Mouse (Mus musculus): Measurements from ENCODE around the gene Cacna1b.

Gene Cacna1b

GRCm38 (mm10) chr2:24659150-24659775, 103.7 kb downstream of the Cacna1b start:
- intact Hi-C loops (cut with DNase I) = no loop called here

DNA sequence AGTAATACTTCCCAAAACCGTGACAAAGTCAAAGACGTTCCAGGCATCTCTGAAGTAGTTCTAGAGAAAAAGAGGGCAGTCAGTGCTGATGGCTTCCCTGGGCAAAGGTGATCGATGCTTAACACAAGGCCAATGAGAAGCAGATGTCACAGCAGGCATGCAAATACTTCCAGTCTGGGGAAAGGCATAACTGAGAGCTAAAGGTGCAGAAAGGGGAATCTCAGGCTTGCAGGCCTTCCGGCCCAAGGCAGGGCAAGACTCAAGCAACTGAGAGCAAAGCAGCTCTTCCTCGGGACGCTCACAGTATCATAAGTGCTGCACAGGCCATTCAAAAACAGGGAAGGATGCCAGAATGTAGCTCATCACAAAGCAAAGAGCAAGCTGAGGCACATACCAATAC, 114.4 kb downstream of the Cacna1b start:
- intact Hi-C loops (cut with DNase I) = no loop called here

- intact Hi-C loops (cut with DNase I) = no loop called here
These were observed 116.4 kb downstream of the Cacna1b start for GRCm38 (mm10) chr2:24646452-24647146.

DNA sequence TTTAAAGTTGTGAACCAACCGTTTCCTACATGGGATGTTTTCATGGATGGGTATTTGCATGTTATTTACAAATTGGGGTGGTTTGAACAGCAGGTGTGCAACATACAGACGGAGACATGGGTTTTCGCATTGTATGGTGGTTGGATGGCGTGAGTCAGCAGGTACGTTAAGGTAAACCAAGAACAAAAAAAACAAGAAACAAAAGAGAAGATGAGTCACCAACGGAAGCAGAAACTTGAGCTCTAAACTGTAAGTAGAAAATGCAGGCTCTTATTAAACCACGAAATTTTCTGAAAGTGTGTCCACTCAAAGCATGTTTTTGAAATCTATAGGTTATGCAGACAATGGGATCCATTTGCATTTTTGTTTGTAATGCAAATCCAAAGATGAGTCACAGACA, 120.1 kb downstream of the Cacna1b start:
- intact Hi-C loops (cut with DNase I) = no loop called here

DNA sequence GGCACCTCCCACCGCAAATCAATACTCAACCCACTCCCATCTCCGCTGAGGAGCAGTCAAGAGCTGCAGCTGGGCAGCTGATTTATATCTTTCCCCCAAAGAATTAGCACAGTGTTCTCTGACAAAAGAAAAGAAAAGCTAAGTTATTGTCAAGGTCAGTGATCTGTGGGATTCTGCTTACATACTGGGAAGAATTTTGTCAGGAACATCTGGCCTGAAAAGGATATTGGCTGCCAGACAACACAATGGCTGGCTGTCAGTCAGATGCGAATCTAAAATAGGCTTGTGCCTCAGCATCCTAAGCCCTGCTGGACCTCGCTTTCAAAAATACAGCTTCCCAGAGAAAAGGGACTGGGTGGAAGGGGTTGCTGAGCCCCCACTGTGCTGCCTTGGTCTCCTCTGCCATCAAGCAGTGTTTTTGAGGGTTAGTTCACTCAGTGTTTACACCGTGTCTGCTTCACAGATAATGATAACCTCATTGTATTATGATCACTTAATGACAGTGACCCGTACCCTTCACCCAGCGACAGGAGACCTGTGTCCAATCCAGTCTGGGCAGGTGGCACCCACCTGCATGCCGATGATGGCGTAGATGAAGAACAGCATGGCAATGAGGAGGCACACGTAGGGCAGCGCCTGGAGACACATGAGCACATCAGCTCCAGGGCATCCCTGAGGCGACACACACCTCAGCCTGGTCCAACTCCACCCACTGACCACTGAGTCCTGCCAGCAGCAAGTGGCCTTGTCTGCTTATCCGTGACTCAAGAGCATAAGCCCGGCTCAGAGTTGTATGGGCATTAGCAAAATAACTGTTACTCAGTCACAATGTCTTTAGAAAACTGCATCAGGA, 124.6 kb downstream of the Cacna1b start:
- intact Hi-C loops (cut with DNase I) = no loop called here

- intact Hi-C loops (cut with DNase I) = no loop called here
These were observed 129.3 kb downstream of the Cacna1b start for GRCm38 (mm10) chr2:24633645-24634044.

- intact Hi-C loops (cut with DNase I) = no loop called here
These were observed 145.8 kb downstream of the Cacna1b start for GRCm38 (mm10) chr2:24617141-24617540.

DNA sequence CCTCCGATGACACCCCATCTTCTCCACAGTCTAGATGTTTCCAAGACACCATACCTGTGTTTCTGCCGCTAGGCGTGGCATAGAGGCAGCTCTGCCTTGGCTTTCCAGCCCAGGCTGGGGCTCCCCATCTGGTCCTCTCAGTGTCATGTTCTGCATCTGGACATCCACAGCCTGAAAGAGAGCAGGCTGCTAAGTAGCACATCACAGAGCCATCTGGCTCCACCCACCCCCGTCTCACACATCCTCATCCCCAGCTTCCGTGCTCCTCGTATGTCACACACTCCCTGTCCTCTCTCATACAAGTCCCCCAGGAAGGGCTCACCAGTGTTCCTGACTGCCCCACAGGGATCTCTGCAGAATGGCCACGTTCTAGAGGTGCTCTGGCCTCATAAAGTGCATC, 153.2 kb downstream of the Cacna1b start:
- intact Hi-C loops (cut with DNase I) = no loop called here

DNA sequence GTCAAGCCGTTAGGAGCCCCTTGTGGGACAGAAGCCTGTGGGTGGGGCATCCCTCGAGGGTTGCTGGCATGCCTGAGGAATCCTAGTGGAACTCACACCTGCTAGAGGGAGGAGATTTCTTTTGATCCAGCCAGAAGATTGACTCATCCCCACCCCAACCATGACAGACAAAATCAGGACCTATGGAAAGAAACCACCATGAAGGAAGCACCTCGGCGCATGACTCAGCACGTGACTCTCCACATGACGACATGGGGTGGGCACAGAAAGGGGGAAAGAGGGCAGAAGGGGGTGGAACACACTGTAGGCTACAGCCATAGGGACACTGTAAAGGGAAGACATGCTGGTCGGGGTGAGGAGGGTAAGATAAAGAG, 154.2 kb downstream of the Cacna1b start:
- intact Hi-C loops (cut with DNase I) = no loop called here

- intact Hi-C loops (cut with DNase I) = loop anchor here (1.0 kb wide), 1 partner anchor 10 kb away; no protein-coding TSS in a partner anchor
These were observed 154.8 kb downstream of the Cacna1b start for GRCm38 (mm10) chr2:24607905-24608764.

- intact Hi-C loops (cut with DNase I) = no loop called here
These were observed 156.4 kb downstream of the Cacna1b start for GRCm38 (mm10) chr2:24606531-24606930.

DNA sequence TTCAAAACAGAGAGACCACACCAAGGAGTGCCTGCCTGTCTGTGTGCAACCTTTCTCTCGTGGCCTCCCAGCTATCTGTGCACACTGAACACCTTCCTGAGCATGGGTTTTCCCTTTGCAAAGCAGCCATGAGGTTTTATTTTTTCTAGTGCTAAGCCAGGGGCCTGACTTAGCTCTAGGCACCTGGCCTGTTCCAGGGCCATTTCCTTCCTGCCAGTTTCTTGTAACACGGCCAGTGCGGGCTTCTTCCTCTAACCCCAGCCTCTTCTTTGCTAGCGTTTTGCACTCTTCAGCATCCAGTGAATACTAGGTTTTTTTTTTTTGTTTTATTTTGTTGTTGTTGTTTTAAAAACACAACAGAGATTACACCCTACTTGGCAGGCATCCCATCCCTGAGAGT, 157.9 kb downstream of the Cacna1b start:
- intact Hi-C loops (cut with DNase I) = no loop called here

DNA sequence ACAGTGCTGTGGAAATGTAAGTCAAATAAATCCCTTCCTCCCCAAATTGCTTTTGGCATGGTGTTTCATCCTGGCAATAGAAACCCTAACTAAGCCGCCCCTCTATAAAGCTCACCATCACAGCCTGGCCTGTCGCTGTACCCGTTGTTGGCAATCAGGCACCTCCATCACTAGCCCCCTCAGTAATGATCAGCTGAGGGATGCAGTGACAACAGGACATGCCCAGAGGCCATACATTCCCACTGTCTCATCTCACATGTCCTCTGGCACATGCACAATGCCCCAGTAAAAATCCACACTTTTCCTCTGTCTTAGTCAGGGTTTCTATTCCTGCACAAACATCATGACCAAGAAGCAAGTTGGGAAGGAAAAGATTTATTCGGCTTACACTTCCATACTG, 173.5 kb downstream of the Cacna1b start:
- intact Hi-C loops (cut with DNase I) = no loop called here

- intact Hi-C loops (cut with DNase I) = no loop called here
These were observed 175.0 kb downstream of the Cacna1b start for GRCm38 (mm10) chr2:24587999-24588398.

GRCm38 (mm10) chr2:24574616-24575015, 188.3 kb downstream of the Cacna1b start:
- intact Hi-C loops (cut with DNase I) = loop anchor here (2.0 kb wide), 1 partner anchor 180 kb away; no protein-coding TSS in a partner anchor

DNA sequence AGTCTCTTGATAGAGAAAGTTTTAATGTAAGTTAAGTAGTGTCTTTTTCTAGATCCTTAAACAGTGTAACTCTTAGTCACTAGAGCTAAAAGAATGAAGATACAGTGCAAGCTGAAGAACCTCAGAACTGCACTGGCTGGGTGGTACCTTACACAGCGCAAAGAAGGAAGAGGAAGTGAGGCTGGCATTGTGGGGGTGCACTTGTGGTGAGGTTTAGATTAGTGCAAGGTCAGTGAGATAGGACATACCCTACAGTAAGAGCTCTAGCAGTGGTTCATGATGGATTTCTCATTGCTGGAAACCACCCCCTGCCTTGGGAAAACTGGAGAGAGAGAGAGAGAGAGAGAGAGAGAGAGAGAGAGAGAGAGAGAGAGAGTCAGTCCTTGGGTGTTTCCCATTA, 192.0 kb downstream of the Cacna1b start:
- intact Hi-C loops (cut with DNase I) = no loop called here

DNA sequence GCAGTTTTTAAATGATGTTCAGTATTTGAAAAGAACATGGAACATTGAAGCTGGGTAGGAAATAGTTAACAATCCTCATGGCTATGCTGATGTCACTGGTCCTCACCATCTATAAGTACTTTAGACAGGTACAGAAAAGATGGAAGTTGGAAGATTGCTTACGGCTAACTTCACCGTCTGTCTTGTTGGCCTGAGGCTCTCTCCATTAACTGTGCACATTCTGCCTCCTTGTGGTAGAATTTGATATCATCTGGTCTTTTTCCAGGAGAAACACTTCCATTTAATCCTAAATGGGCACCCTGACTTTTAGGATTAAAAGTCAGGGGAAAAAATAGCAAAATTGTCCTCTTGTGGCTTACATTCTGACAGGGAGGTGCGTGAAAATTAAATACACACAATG, 194.4 kb downstream of the Cacna1b start:
- intact Hi-C loops (cut with DNase I) = loop anchor here (1.0 to 2.0 kb wide), 3 partner anchors 78 to 272 kb away; no protein-coding TSS in a partner anchor

GRCm38 (mm10) chr2:24562547-24563290, 200.2 kb downstream of the Cacna1b start:
- intact Hi-C loops (cut with DNase I) = no loop called here

GRCm38 (mm10) chr2:24561946-24562345, 201.0 kb downstream of the Cacna1b start:
- intact Hi-C loops (cut with DNase I) = no loop called here

GRCm38 (mm10) chr2:24560201-24560600, 202.8 kb downstream of the Cacna1b start:
- intact Hi-C loops (cut with DNase I) = no loop called here

Measured in adrenal gland (tissue).